Mouse (Mus musculus): ENCODE measurements around the gene Pigw.
"Not testable (repeated sequence)": the region's sequence is repeated elsewhere in the genome, so short reads cannot be mapped to it uniquely, and the experiment has no call there.

Gene Pigw

GRCm38 (mm10) chr11:84879007-84879771 lies 896 bp downstream of the Pigw start:
- no peak for DNase-seq

- DNase-seq, result not testable (repeated sequence)
Measured at GRCm38 (mm10) chr11:84876020-84876419, 4.1 kb downstream of the Pigw start.

GRCm38 (mm10) chr11:84873042-84873833 lies 6.8 kb downstream of the Pigw start:
- DNase-seq, result no peak

- DNase-seq, result no peak
Measured at GRCm38 (mm10) chr11:84871548-84872069, 8.5 kb downstream of the Pigw start.

- peak; percentile 45 for DNase-seq
Measured at GRCm38 (mm10) chr11:84871046-84871445, 9.0 kb downstream of the Pigw start.

GRCm38 (mm10) chr11:84870337-84871043 lies 9.6 kb downstream of the Pigw start, which contains the start of gene Ggnbp2:
Gene Ggnbp2, minus strand, starts transcription at chr11:84870817.
- peak; percentile 93 for DNase-seq

- DNase-seq, result peak; percentile 93
Measured at GRCm38 (mm10) chr11:84869537-84870232, 10.4 kb downstream of the Pigw start.

GRCm38 (mm10) chr11:84868786-84869259 lies 11.3 kb downstream of the Pigw start:
- DNase-seq, result no peak

- DNase-seq, result no peak
Measured at GRCm38 (mm10) chr11:84867586-84867985, 12.5 kb downstream of the Pigw start.

GRCm38 (mm10) chr11:84865268-84865667 lies 14.8 kb downstream of the Pigw start:
- no peak for DNase-seq

GRCm38 (mm10) chr11:84855285-84855684 lies 24.8 kb downstream of the Pigw start:
- no peak for DNase-seq

GRCm38 (mm10) chr11:84847475-84848090 lies 32.5 kb downstream of the Pigw start:
- DNase-seq, result no peak

- no peak for DNase-seq
Measured at GRCm38 (mm10) chr11:84846741-84847474, 33.2 kb downstream of the Pigw start.

GRCm38 (mm10) chr11:84839330-84839729 lies 40.8 kb downstream of the Pigw start:
- DNase-seq, result no peak

GRCm38 (mm10) chr11:84829495-84829894 lies 50.6 kb downstream of the Pigw start:
- not testable (repeated sequence) for DNase-seq

- DNase-seq, result peak; percentile 95
Measured at GRCm38 (mm10) chr11:84828516-84829399, 51.3 kb downstream of the Pigw start, which contains the start of gene Dhrs11. Gene Dhrs11, minus strand, starts transcription at chr11:84828994.

GRCm38 (mm10) chr11:84827901-84828503 lies 52.1 kb downstream of the Pigw start:
- DNase-seq, result no peak

- DNase-seq, result no peak
Measured at GRCm38 (mm10) chr11:84827492-84827891, 52.6 kb downstream of the Pigw start.
